Comparison of ENCODE assay signal across 13 mouse cellular contexts in the genomic region with DNA sequence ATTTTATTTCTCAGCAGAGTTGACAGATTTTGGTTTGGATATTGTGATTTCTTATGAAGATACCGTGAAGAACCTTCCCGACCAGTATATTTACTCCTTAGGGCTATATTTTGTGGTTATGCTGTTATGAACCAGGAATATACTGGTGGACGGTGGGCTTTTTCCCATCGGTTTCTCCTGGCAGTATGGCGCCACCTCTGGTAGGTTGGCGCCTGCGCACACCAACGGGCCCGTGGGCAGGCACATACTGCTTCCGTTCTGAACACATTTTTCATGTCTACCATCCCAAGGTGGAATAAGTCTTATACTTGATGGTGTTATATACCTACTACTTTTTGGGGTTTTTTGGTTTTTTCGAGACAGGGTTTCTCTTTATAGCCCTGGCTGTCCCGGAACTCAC. TPM values are rescaled to one million over a fixed set of nuclear protein-coding genes. Genes with fewer than 3 reads are reported as not detected.
DNase-seq lines count a peak whose midpoint lies in the region; ATAC-seq lines count a peak whose summit lies in the region.
"Had no signal": no experiment of that assay in that cellular context is flagged by ENCODE, and none has a peak within 500 bp of the region (broad histone marks: within the 10 kb centered on the region; RNA-seq: fewer than 3 reads in every experiment).

No protein-coding gene starts in this region.

- DNase-seq in CD4-positive, CD25-positive, alpha-beta regulatory T cell, adult 2 months (ENCODE audit: low read depth, low spot score) = peak; percentile 32
- DNase-seq in lung, adult 18-20 months = no peak
- peak; percentile 32 for DNase-seq in induced T-regulatory cell, adult 2 months (ENCODE audit: low read depth)
- peak; percentile 34 for DNase-seq in retina, postnatal 1 day
- DNase-seq in layer of hippocampus, postnatal 25 days (ENCODE audit: extremely low spot score in 1 of 2, low spot score in 1 of 2) = no peak
- no peak for DNase-seq in ovary, postnatal 10 days (ENCODE audit: low spot score)
- DNase-seq: embryo, embryonic 11 days; gastrocnemius, postnatal 36 days; lung, postnatal 10 days; right cerebral cortex, adult 18-20 months had no signal

- H3K4me2 ChIP-seq in lung, embryonic 16.5 days (ENCODE audit: low read depth, low read length) = peak overlapping the region; percentile 81; the same call in 1 of the 2 replicates

- WGBS in lung, embryonic 16.5 days = 91% methylated on average over 12 of the region's 12 CpGs

- H3K4me1 ChIP-seq in lung, embryonic 16.5 days (replicated peaks; ENCODE audit: control insufficient read depth, insufficient read depth, low read length) = peaks cover 10% of the 10 kb centered on the region

- H3K9ac ChIP-seq in lung, embryonic 16.5 days (ENCODE audit: low read length) = no peak overlapping the region

- H3K9me3 ChIP-seq in lung, embryonic 16.5 days (ENCODE audit: control insufficient read depth, low read length) = no peaks in the 10 kb centered on the region

- 0 out of 2 replicates have a peak, but pooled peaks cover 2% of the 10 kb centered on the region for H3K36me3 ChIP-seq in lung, embryonic 16.5 days (ENCODE audit: control insufficient read depth, insufficient read depth, low read length)

- H3K27me3 ChIP-seq in lung, embryonic 16.5 days (ENCODE audit: control insufficient read depth, insufficient read depth, low read depth, low read length) = no peaks in the 10 kb centered on the region

- no peak overlapping the region for H3K27ac ChIP-seq in lung, embryonic 16.5 days (ENCODE audit: low read length)

- no peak overlapping the region for H3K4me3 ChIP-seq in lung, embryonic 16.5 days (ENCODE audit: low read length)

- no peak for ATAC-seq in CD4-positive, CD25-positive, alpha-beta regulatory T cell, adult 4 months
- ATAC-seq in lung, embryonic 16.5 days (ENCODE audit: low read depth) = no peak

RNA-seq across cellular contexts. Expression of a gene that starts 1.7 kb away (rescaled TPM):
- polyA plus RNA-seq in CD4-positive, CD25-positive, alpha-beta regulatory T cell, adult 4 months (2017; shearing (Covaris generic)) = under 1 TPM in 1 of 2 experiments, not detected in 1; 0.62 TPM
- polyA plus RNA-seq in lung, embryonic 16.5 days (2015; fragmentation: Nextera tagmentation; extraction: Ambion mirVana) = 1.2 and 1.9 TPM in 2 replicates
- total RNA-seq in layer of hippocampus, postnatal 25 days (2021) = 10 to 100 TPM; 53.5 to 62.9 TPM

RNA-seq across cellular contexts. Expression of a gene that starts 8.2 kb away (rescaled TPM):
- 1 to 10 TPM in 1 of 2 experiments, under 1 TPM in 1; 0.94 to 1.8 TPM for polyA plus RNA-seq in CD4-positive, CD25-positive, alpha-beta regulatory T cell, adult 4 months (2017; shearing (Covaris generic))
- polyA plus RNA-seq in lung, embryonic 16.5 days (2015; fragmentation: Nextera tagmentation; extraction: Ambion mirVana) = 7.9 and 9.6 TPM in 2 replicates
- 10 to 100 TPM; 35.6 to 39.2 TPM for total RNA-seq in layer of hippocampus, postnatal 25 days (2021)

RNA-seq across cellular contexts. Expression of a gene that starts 21.6 kb away (rescaled TPM):
- polyA plus RNA-seq in CD4-positive, CD25-positive, alpha-beta regulatory T cell, adult 4 months (2017; shearing (Covaris generic)) = not detected
- polyA plus RNA-seq in lung, embryonic 16.5 days (2015; fragmentation: Nextera tagmentation; extraction: Ambion mirVana) = not detected in 2 replicates
- under 1 TPM; 0.27 to 0.38 TPM for total RNA-seq in layer of hippocampus, postnatal 25 days (2021)
- total RNA-seq: adrenal gland, adult 18-20 months; gastrocnemius, postnatal 36 days had no signal

RNA-seq across cellular contexts. Expression of a gene that starts 32.7 kb away (rescaled TPM):
- not detected for polyA plus RNA-seq in CD4-positive, CD25-positive, alpha-beta regulatory T cell, adult 4 months (2017; shearing (Covaris generic))
- 0.20 and 0.43 TPM in 2 replicates for polyA plus RNA-seq in lung, embryonic 16.5 days (2015; fragmentation: Nextera tagmentation; extraction: Ambion mirVana)
- total RNA-seq in layer of hippocampus, postnatal 25 days (2021) = 1 to 10 TPM; 2.5 to 3.0 TPM
- total RNA-seq: gastrocnemius, postnatal 36 days had no signal

RNA-seq across cellular contexts. Expression of a gene that starts 42.5 kb away (rescaled TPM):
- polyA plus RNA-seq in CD4-positive, CD25-positive, alpha-beta regulatory T cell, adult 4 months (2017; shearing (Covaris generic)) = 10 to 100 TPM; 35.3 to 36.3 TPM
- polyA plus RNA-seq in lung, embryonic 16.5 days (2015; fragmentation: Nextera tagmentation; extraction: Ambion mirVana) = 120 and 124 TPM in 2 replicates
- total RNA-seq in layer of hippocampus, postnatal 25 days (2021) = 10 to 100 TPM; 37.7 to 47.0 TPM

Comparison
In these comparisons a context has a peak if more than half of its experiments do, and no peak if none do; other contexts are left out.
1. DNase-seq: peak in CD4-positive, CD25-positive, alpha-beta regulatory T cell, adult 2 months (single experiment), induced T-regulatory cell, adult 2 months (single experiment) and retina, postnatal 1 day (single experiment); none in lung, adult 18-20 months (0 of 2), layer of hippocampus, postnatal 25 days (0 of 2) and ovary, postnatal 10 days (single experiment).